Mouse (Mus musculus): ENCODE results near the gene Efnb3. TPM values are rescaled to one million over a fixed set of nuclear protein-coding genes. Genes with fewer than 3 reads are reported as not detected.

Gene Efnb3
- polyA plus RNA-seq (2015; fragmentation: Nextera tagmentation; extraction: Ambion mirVana) = 4.4 and 4.6 TPM in 2 replicates

DNA sequence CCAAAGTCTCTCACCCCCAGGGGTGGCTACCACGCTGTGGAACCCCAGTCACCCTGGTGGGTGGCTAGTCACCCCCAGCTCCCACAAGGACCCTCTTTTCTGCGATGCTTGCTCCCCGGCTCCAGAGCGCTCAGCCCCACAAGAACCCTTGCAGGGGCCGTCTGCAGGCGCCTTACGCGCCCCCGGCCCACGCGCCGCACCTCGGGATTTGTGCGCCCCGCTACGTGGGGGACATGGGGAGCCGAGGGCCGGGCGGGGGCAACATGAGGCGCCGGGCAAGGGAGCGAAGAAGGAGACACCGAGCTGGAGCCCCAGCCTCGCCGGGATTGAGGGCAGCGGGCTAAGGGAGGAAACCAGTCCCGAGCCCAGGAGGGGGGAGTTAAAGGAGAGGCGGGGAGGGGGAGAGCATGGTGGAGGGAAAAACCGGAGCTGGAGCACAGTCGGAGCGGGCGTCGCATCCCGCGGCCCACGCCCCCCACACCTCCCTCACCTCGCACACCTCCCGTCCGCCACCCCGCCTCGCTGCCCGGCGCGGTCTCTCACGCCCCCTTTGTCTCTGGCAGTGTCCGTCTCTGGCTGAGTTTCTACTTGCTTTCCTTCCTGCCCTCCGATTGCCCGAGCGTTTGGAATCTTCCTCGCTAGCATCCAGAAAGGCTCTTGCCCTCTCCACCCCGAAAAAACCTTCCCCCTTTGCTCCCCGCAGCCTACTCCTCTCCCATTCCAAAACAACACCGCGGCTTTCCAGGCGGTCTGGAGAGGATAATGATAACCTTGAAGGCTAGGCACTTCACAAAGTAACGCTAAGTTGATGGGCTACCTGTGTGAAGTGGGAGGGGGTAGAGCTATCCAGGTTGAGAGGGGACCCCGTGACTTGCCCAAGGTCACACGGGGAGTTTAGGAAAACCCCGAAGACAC lies at the start of gene Efnb3:
Efnb3 (minus strand) TSS at position 355 of the 915 bp plus-strand sequence.
- Histone ChIP-seq H3K4me1 (replicated peaks; ENCODE audit: control insufficient read depth, insufficient read depth, low read length) (0 out of 2 replicates have a peak, but pooled peaks cover 3% of the 10 kb centered on the region), H3K4me2 (replicated peaks; ENCODE audit: low read depth) (peak within 1 kb of the TSS; percentile 73), H3K4me3 (ENCODE audit: low read depth, low read length) (peak within 1 kb of the TSS; percentile 46), H3K27ac (ENCODE audit: low read depth, low read length) (no peak within 1 kb of the TSS), H3K9ac (ENCODE audit: low read depth, low read length) (peak within 1 kb of the TSS; percentile 48), H3K36me3 (ENCODE audit: control insufficient read depth, insufficient read depth) (peaks cover 38% of the 10 kb centered on the region), H3K27me3 (replicated peaks; ENCODE audit: control insufficient read depth, insufficient read depth, low read length) (no peaks in the 10 kb centered on the region; the same call in 1 of the 2 replicates), H3K9me3 (ENCODE audit: control insufficient read depth) (no peaks in the 10 kb centered on the region)
- ATAC-seq = no peak
- 4% methylated on average over 53 of the region's 59 CpGs for WGBS
- no peak for TF ChIP-seq CTCF (IDR thresholded peaks at IDR 0.05; ENCODE audit: low read depth)

DNA sequence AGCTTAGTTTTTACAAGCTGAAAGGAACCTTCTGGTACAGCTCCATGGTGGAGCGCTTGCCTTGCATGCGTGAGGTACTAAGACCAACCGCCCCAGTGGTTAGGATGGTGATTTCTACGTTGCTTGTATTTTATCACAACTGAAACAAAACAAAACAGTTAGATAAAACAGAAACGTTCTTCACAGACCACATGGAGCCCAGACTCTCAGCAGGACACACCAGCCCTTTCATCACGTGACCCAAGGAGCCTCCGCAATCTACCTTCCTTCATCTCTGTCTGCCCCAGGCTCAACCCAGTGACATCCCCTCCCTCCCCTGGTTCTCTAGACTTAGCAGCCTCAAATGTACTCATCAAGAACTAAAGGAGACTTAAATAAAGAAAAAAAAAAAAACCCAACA lies 49.4 kb upstream of the Efnb3 start:
- H3K9ac ChIP-seq (ENCODE audit: low read depth, low read length) = no peak overlapping the region
- H3K9me3 ChIP-seq (ENCODE audit: control insufficient read depth) = no peaks in the 10 kb centered on the region
- no peak for ATAC-seq
- H3K27me3 ChIP-seq (replicated peaks; ENCODE audit: control insufficient read depth, insufficient read depth, low read length) = peaks cover 13% of the 10 kb centered on the region; the same call in 1 of the 2 replicates
- H3K27ac ChIP-seq (ENCODE audit: low read depth, low read length) = no peak overlapping the region
- H3K4me2 ChIP-seq (replicated peaks; ENCODE audit: low read depth) = no peak overlapping the region
- no peaks in the 10 kb centered on the region for H3K36me3 ChIP-seq (ENCODE audit: control insufficient read depth, insufficient read depth)
- 0 out of 2 replicates have a peak, but pooled peaks cover 13% of the 10 kb centered on the region for H3K4me1 ChIP-seq (replicated peaks; ENCODE audit: control insufficient read depth, insufficient read depth, low read length)
- TF ChIP-seq CTCF (IDR thresholded peaks at IDR 0.05; ENCODE audit: low read depth) = no peak
- WGBS = 59% methylated on average over 7 of the region's 7 CpGs
- H3K4me3 ChIP-seq (ENCODE audit: low read depth, low read length) = no peak overlapping the region

DNA sequence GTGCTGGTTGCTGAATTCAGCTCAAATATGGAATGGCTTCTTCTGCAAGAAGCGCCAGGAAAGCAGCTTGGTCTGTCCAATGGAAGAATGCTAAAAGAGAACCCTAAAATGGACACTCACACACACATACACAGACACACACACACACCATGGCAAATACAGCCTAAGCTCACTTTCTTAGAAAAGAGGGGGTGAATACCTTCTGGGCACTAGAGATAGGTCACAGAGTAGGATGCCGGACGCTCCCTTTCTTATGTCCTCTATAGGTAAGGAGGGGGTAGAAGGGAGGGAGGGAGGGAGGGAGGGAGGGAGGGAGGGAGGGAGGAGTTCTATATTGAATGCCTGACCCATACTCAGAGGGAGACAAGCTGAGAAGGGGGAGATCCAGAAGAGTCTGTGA lies 48.5 kb upstream of the Efnb3 start:
- Histone ChIP-seq H3K4me2 (replicated peaks; ENCODE audit: low read depth) (no peak overlapping the region), H3K4me1 (replicated peaks; ENCODE audit: control insufficient read depth, insufficient read depth, low read length) (0 out of 2 replicates have a peak, but pooled peaks cover 11% of the 10 kb centered on the region), H3K4me3 (ENCODE audit: low read depth, low read length) (no peak overlapping the region), H3K9ac (ENCODE audit: low read depth, low read length) (no peak overlapping the region), H3K27me3 (replicated peaks; ENCODE audit: control insufficient read depth, insufficient read depth, low read length) (peaks cover 18% of the 10 kb centered on the region), H3K27ac (ENCODE audit: low read depth, low read length) (no peak overlapping the region), H3K9me3 (ENCODE audit: control insufficient read depth) (no peaks in the 10 kb centered on the region), H3K36me3 (ENCODE audit: control insufficient read depth, insufficient read depth) (no peaks in the 10 kb centered on the region)
- 90% methylated on average over 3 of the region's 3 CpGs for WGBS
- TF ChIP-seq CTCF (IDR thresholded peaks at IDR 0.05; ENCODE audit: low read depth) = no peak
- ATAC-seq = no peak

DNA sequence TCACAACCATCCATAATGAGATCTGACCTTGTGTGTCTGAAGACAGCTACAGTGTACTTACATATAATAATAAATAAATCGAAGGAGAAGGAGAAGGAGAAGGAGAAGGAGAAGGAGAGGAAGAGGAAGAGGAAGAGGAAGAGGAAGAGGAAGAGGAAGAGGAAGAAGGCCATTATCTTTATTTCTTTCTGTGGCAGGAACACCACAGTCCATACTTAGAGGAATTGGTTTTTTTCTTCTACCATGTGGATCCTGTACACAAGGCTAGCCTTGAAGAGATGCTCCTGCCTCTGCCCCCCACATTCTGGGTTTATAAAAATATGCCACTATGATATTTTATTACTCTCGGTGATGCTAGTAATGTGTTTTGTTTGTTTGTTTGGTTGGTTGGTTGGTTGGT lies 46.8 kb upstream of the Efnb3 start:
- Histone ChIP-seq H3K4me1 (replicated peaks; ENCODE audit: control insufficient read depth, insufficient read depth, low read length) (0 out of 2 replicates have a peak, but pooled peaks cover 11% of the 10 kb centered on the region), H3K9me3 (ENCODE audit: control insufficient read depth) (no peaks in the 10 kb centered on the region), H3K4me2 (replicated peaks; ENCODE audit: low read depth) (no peak overlapping the region), H3K27ac (ENCODE audit: low read depth, low read length) (no peak overlapping the region), H3K4me3 (ENCODE audit: low read depth, low read length) (no peak overlapping the region), H3K36me3 (ENCODE audit: control insufficient read depth, insufficient read depth) (no peaks in the 10 kb centered on the region), H3K9ac (ENCODE audit: low read depth, low read length) (no peak overlapping the region), H3K27me3 (replicated peaks; ENCODE audit: control insufficient read depth, insufficient read depth, low read length) (peaks cover 21% of the 10 kb centered on the region)
- ATAC-seq = no peak
- TF ChIP-seq CTCF (IDR thresholded peaks at IDR 0.05; ENCODE audit: low read depth) = no peak
- WGBS = 77% methylated on average over 2 of the region's 2 CpGs

DNA sequence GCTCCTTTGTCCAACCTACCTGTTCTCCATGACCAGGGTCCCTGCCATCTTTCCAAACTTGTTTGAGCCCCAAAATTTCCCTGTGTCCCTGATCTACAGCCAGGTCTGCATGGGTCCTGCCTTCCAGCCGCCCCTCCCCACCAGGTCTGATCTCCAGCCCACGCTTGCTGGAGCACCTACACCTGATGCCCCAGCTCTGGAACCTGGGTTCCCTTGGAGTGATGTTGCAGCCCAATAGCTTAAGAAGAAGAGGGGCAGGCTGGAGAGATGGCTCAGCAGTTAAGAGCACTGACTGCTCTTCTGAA lies 46.4 kb upstream of the Efnb3 start:
- H3K4me2 ChIP-seq (replicated peaks; ENCODE audit: low read depth) = peak overlapping the region; percentile 92
- no peak overlapping the region for H3K27ac ChIP-seq (ENCODE audit: low read depth, low read length)
- H3K4me1 ChIP-seq (replicated peaks; ENCODE audit: control insufficient read depth, insufficient read depth, low read length) = 0 out of 2 replicates have a peak, but pooled peaks cover 11% of the 10 kb centered on the region
- peak overlapping the region; percentile 57 for H3K4me3 ChIP-seq (ENCODE audit: low read depth, low read length)
- 70% methylated on average over 2 of the region's 2 CpGs for WGBS
- no peak overlapping the region for H3K9ac ChIP-seq (ENCODE audit: low read depth, low read length)
- H3K27me3 ChIP-seq (replicated peaks; ENCODE audit: control insufficient read depth, insufficient read depth, low read length) = peaks cover 21% of the 10 kb centered on the region
- H3K9me3 ChIP-seq (ENCODE audit: control insufficient read depth) = no peaks in the 10 kb centered on the region
- TF ChIP-seq CTCF (IDR thresholded peaks at IDR 0.05; ENCODE audit: low read depth) = no peak
- no peaks in the 10 kb centered on the region for H3K36me3 ChIP-seq (ENCODE audit: control insufficient read depth, insufficient read depth)
- ATAC-seq = no peak

DNA sequence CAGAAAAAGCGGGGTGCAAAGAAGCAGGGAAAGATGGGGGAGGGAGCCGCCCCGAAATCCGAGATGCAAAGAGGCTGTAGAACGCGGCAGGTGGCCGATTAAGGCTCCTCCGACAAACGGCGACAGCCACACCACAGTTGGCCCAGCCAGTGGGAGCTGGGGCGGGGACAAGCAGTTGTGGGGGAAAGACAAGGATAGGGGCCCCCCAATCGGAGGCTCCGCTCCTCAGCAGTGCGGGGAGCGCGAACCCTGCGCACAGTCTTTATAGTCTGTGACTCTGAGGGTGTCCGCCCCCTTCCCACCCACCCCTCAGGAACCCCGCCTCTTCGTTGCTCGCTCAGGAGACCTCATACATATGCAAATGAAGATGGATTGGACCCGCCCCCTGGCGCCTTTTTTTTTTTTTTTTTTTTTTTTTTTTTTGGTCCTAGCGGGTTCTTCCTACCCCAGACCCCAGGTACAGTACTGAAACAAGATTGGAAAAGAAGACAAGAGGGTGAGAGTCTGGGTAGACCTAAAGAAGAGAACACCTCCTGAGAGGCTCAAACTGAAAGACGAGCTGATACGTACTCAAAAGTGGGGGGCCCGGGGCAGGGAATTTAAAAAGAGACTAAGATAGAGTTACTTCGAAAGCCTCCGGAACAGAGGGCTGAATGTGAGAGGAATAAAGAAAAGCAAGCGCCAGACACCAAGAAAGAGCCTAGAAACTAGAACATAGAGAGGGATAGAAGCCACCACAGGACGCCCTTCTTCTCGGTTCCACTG lies 45.9 kb upstream of the Efnb3 start, which contains the start of gene Atp1b2:
Atp1b2 (minus strand) TSS at position 217 of the 765 bp plus-strand sequence.
- no peak for TF ChIP-seq CTCF (IDR thresholded peaks at IDR 0.05; ENCODE audit: low read depth)
- H3K27me3 ChIP-seq (replicated peaks; ENCODE audit: control insufficient read depth, insufficient read depth, low read length) = peaks cover 21% of the 10 kb centered on the region
- H3K4me3 ChIP-seq (ENCODE audit: low read depth, low read length) = peak within 1 kb of the TSS; percentile 57
- ATAC-seq = peak; percentile 61
- H3K9me3 ChIP-seq (ENCODE audit: control insufficient read depth) = no peaks in the 10 kb centered on the region
- peak within 1 kb of the TSS; percentile 60 for H3K9ac ChIP-seq (ENCODE audit: low read depth, low read length)
- 3% methylated on average over 31 of the region's 32 CpGs for WGBS
- no peaks in the 10 kb centered on the region for H3K36me3 ChIP-seq (ENCODE audit: control insufficient read depth, insufficient read depth)
- H3K27ac ChIP-seq (ENCODE audit: low read depth, low read length) = no peak within 1 kb of the TSS
- H3K4me2 ChIP-seq (replicated peaks; ENCODE audit: low read depth) = peak within 1 kb of the TSS; percentile 92
- H3K4me1 ChIP-seq (replicated peaks; ENCODE audit: control insufficient read depth, insufficient read depth, low read length) = 0 out of 2 replicates have a peak, but pooled peaks cover 11% of the 10 kb centered on the region

Data from intestine, postnatal 0 days (tissue).